8 mouse cellular contexts compared by ENCODE assay signal in genomic region chr15:82969206-82969721, GRCm38 (mm10). TPM values are rescaled to one million over a fixed set of nuclear protein-coding genes. Genes with fewer than 3 reads are reported as not detected.
DNase-seq lines count a peak whose midpoint lies in the region; ATAC-seq and TF ChIP-seq lines count a peak whose summit lies in the region.

No protein-coding gene starts in this region.

- H3K4me3 ChIP-seq in kidney, postnatal 0 days (replicated peaks; ENCODE audit: low read depth, low read length): no peak overlapping the region
- no peak overlapping the region for H3K4me3 ChIP-seq in midbrain, embryonic 13.5 days (replicated peaks)

- WGBS in kidney, postnatal 0 days: 19% methylated on average over 6 of the region's 6 CpGs
- 25% methylated on average over 6 of the region's 6 CpGs for WGBS in midbrain, embryonic 13.5 days

- no peaks in the 10 kb centered on the region for H3K36me3 ChIP-seq in kidney, postnatal 0 days (ENCODE audit: insufficient read depth, low read length)
- H3K36me3 ChIP-seq in midbrain, embryonic 13.5 days: no peaks in the 10 kb centered on the region

- no peak for TF ChIP-seq CTCF in kidney, postnatal 0 days (IDR thresholded peaks at IDR 0.05; ENCODE audit: low read depth)

- H3K4me2 ChIP-seq in kidney, postnatal 0 days (ENCODE audit: low read length): no peak overlapping the region
- H3K4me2 ChIP-seq in midbrain, embryonic 13.5 days (replicated peaks): no peak overlapping the region; the same call in 1 of the 2 replicates

- H3K4me1 ChIP-seq in kidney, postnatal 0 days (replicated peaks; ENCODE audit: insufficient read depth, low read length): peaks cover 17% of the 10 kb centered on the region
- peaks cover 36% of the 10 kb centered on the region for H3K4me1 ChIP-seq in midbrain, embryonic 13.5 days (replicated peaks)

- peak; percentile 74 for DNase-seq in kidney, postnatal 0 days (ENCODE audit: low spot score)
- DNase-seq in kidney, adult 18-20 months: no peak
- DNase-seq in c-Kit-positive CD71-negative TER-119-negative erythroid progenitor cells, embryonic 14.5 days (ENCODE audit: low read depth): peak; percentile 38
- DNase-seq in layer of hippocampus, adult 9-10 months (ENCODE audit: low spot score): no peak
- no peak for DNase-seq in left cerebral cortex, postnatal 10 days (ENCODE audit: extremely low spot score in 1 of 2, low spot score in 2 of 2)
- no peak for DNase-seq in T-cell, adult 2 months (ENCODE audit: low spot score)

- intact Hi-C loops in left cerebral cortex, postnatal 10 days (cut with DNase I): no loop called here

- H3K9me3 ChIP-seq in kidney, postnatal 0 days (replicated peaks; ENCODE audit: low read length): no peaks in the 10 kb centered on the region
- H3K9me3 ChIP-seq in midbrain, embryonic 13.5 days: no peaks in the 10 kb centered on the region

- H3K9ac ChIP-seq in kidney, postnatal 0 days (ENCODE audit: low read depth, low read length): no peak overlapping the region
- H3K9ac ChIP-seq in midbrain, embryonic 13.5 days (replicated peaks): no peak overlapping the region; the same call in 1 of the 2 replicates

- peak; percentile 27; the same call in 1 of the 2 replicates for ATAC-seq in kidney, postnatal 0 days (replicated peaks; ENCODE audit: low FRiP score, low read depth)
- ATAC-seq in hematopoietic stem cell, adult 5-6 weeks (replicated peaks in 1 of 2; ENCODE audit: insufficient read depth in 1 of 2, low FRiP score in 2 of 2, low TSS enrichment in 1 of 2, low read depth in 1 of 2, poor library complexity in 2 of 2, severe bottlenecking in 2 of 2): peak; percentile 69 to 74
- ATAC-seq in midbrain, embryonic 13.5 days: no peak

- no peaks in the 10 kb centered on the region for H3K27me3 ChIP-seq in kidney, postnatal 0 days (ENCODE audit: insufficient read depth, low read length)
- peaks cover 30% of the 10 kb centered on the region for H3K27me3 ChIP-seq in midbrain, embryonic 13.5 days

- H3K27ac ChIP-seq in kidney, postnatal 0 days: no peak overlapping the region
- peak overlapping the region; percentile 79 for H3K27ac ChIP-seq in midbrain, embryonic 13.5 days

RNA-seq across cellular contexts. Expression of gene Tcf20, which starts 18.4 kb away (rescaled TPM):
- polyA plus RNA-seq in kidney, postnatal 0 days (2015; fragmentation: Nextera tagmentation; extraction: Ambion mirVana): 5.6 and 5.8 TPM in 2 replicates
- 113 and 129 TPM in 2 replicates for total RNA-seq in hematopoietic stem cell, adult 5-6 weeks (2017)
- polyA plus RNA-seq in midbrain, embryonic 13.5 days (2015; fragmentation: Nextera tagmentation; extraction: Ambion mirVana): 15.6 and 16.0 TPM in 2 replicates
- total RNA-seq in left cerebral cortex, postnatal 10 days (2021): 100 to 1,000 TPM; 123 to 128 TPM

Comparison
In these comparisons a context has a peak if more than half of its experiments do, and no peak if none do; other contexts are left out.
1. DNase-seq: peak in kidney, postnatal 0 days (single experiment) and c-Kit-positive CD71-negative TER-119-negative erythroid progenitor cells, embryonic 14.5 days (single experiment); none in kidney, adult 18-20 months (single experiment), layer of hippocampus, adult 9-10 months (single experiment), left cerebral cortex, postnatal 10 days (0 of 2) and T-cell, adult 2 months (single experiment).